Comparison of ENCODE assay signal across 10 mouse cellular contexts in genomic region chr3:86689305-86689704, GRCm38 (mm10).
DNase-seq lines count a peak whose midpoint lies in the region; ATAC-seq and TF ChIP-seq lines count a peak whose summit lies in the region.
"Had no signal": no experiment of that assay in that cellular context is flagged by ENCODE, and none has a peak within 500 bp of the region (broad histone marks: within the 10 kb centered on the region; RNA-seq: fewer than 3 reads in every experiment).

No protein-coding gene starts in this region.

- H3K27me3 ChIP-seq in CH12.LX (replicated peaks) = no peaks in the 10 kb centered on the region
- H3K27me3 ChIP-seq in embryonic facial prominence, embryonic 10.5 days (replicated peaks; ENCODE audit: low read depth, poor library complexity, severe bottlenecking) = peaks cover 8% of the 10 kb centered on the region; the same call in 1 of the 2 replicates
- H3K27me3 ChIP-seq in midbrain, embryonic 10.5 days (ENCODE audit: low read depth, poor library complexity, severe bottlenecking) = peaks cover 34% of the 10 kb centered on the region
- H3K27me3 ChIP-seq: megakaryocyte, embryonic 14.5 days; Patski had no signal

- dilution Hi-C loops in CH12.LX (cut with MboI; ENCODE audit: extremely low pct_ligation_motif_present, extremely low pct_unique_long_range_greater_than_20kb, low sequenced_read_pairs) = no loop called here

- no peak for TF ChIP-seq RAD21 in CH12.LX (IDR thresholded peaks at IDR 0.05; ENCODE audit: low read depth, low read length)

- H3K27ac ChIP-seq in CH12.LX (ENCODE audit: insufficient read depth, low read depth) = no peak overlapping the region
- H3K27ac ChIP-seq in embryonic facial prominence, embryonic 10.5 days (replicated peaks) = no peak overlapping the region
- H3K27ac ChIP-seq in midbrain, embryonic 10.5 days (replicated peaks) = peak overlapping the region; percentile 55

- DNase-seq in 3134 (ENCODE audit: extremely low read depth, insufficient read length, low spot score) (peak; percentile 6), CH12.LX (ENCODE audit: extremely low read depth) (no peak)
- peak; percentile 26 for DNase-seq in embryonic facial prominence, embryonic 10.5 days (ENCODE audit: low spot score)
- DNase-seq in midbrain, embryonic 10.5 days (ENCODE audit: low spot score) = peak; percentile 45
- no peak for DNase-seq in T-cell, adult 2 months (ENCODE audit: low spot score)
- no peak for DNase-seq in kidney, adult 11 months
- DNase-seq: kidney, adult 18-20 months had no signal

- in situ Hi-C loops in CH12.LX (cut with MboI; ENCODE audit: low pct_ligation_motif_present, low pct_unique_long_range_greater_than_20kb, low sequenced_read_pairs) = no loop called here

- 13% methylated on average over 7 of the region's 7 CpGs for WGBS in embryonic facial prominence, embryonic 10.5 days
- WGBS in midbrain, embryonic 10.5 days = 13% methylated on average over 7 of the region's 7 CpGs

- no peak for ATAC-seq in megakaryocyte-erythroid progenitor cell, adult 5-6 weeks (replicated peaks; ENCODE audit: low FRiP score, low TSS enrichment, poor library complexity, severe bottlenecking)
- ATAC-seq: Patski had no signal

- H3K9ac ChIP-seq in CH12.LX (ENCODE audit: insufficient read depth, low read depth) = no peak overlapping the region

- no peak for TF ChIP-seq CTCF in CH12.LX (conservative IDR thresholded peaks at IDR 0.05 in 1 of 2, IDR thresholded peaks at IDR 0.05 in 1 of 2; ENCODE audit: low read depth in 2 of 2, low read length in 2 of 2)

- H3K4me1 ChIP-seq in CH12.LX (ENCODE audit: control insufficient read depth in 1 of 2, insufficient read depth in 2 of 2) = peaks cover 7 to 17% of the 10 kb centered on the region in 2 experiments
- peaks cover 15% of the 10 kb centered on the region for H3K4me1 ChIP-seq in embryonic facial prominence, embryonic 10.5 days
- peaks cover 27% of the 10 kb centered on the region for H3K4me1 ChIP-seq in midbrain, embryonic 10.5 days

- no peak overlapping the region for H3K4me3 ChIP-seq in CH12.LX (replicated peaks in 1 of 3; ENCODE audit: low read depth in 2 of 3, low read length in 2 of 3, poor library complexity in 1 of 3)
- no peak overlapping the region for H3K4me3 ChIP-seq in embryonic facial prominence, embryonic 10.5 days
- peak overlapping the region; percentile 32 for H3K4me3 ChIP-seq in midbrain, embryonic 10.5 days
- H3K4me3 ChIP-seq: megakaryocyte, embryonic 14.5 days had no signal

- H3K79me2 ChIP-seq in CH12.LX (replicated peaks; ENCODE audit: control insufficient read depth, extremely low read depth, insufficient read depth, poor library complexity, severe bottlenecking) = no peaks in the 10 kb centered on the region

- no peak overlapping the region for H3K4me2 ChIP-seq in CH12.LX (ENCODE audit: insufficient read depth, low read depth, poor library complexity, severe bottlenecking)

- no peaks in the 10 kb centered on the region for H3K36me3 ChIP-seq in CH12.LX (replicated peaks in 1 of 2; ENCODE audit: control insufficient read depth in 1 of 2, insufficient read depth in 1 of 2, low read length in 1 of 2)
- H3K36me3 ChIP-seq in embryonic facial prominence, embryonic 10.5 days (replicated peaks) = 0 out of 2 replicates have a peak, but pooled peaks cover 3% of the 10 kb centered on the region
- H3K36me3 ChIP-seq in midbrain, embryonic 10.5 days = no peaks in the 10 kb centered on the region

- no peaks in the 10 kb centered on the region for H3K9me3 ChIP-seq in CH12.LX (replicated peaks; ENCODE audit: low read length)
- no peaks in the 10 kb centered on the region for H3K9me3 ChIP-seq in embryonic facial prominence, embryonic 10.5 days
- no peaks in the 10 kb centered on the region for H3K9me3 ChIP-seq in midbrain, embryonic 10.5 days (replicated peaks)
- H3K9me3 ChIP-seq: megakaryocyte, embryonic 14.5 days had no signal

- no peak for TF ChIP-seq EP300 in CH12.LX (IDR thresholded peaks at IDR 0.05; ENCODE audit: low read length)

- TF ChIP-seq POLR2A in CH12.LX (IDR thresholded peaks at IDR 0.05; ENCODE audit: low read depth, low read length) = no peak

TF ChIP-seq in CH12.LX, 34 proteins besides CTCF, POLR2A, EP300 and RAD21:
- TF ChIP-seq ETS1 (conservative IDR thresholded peaks at IDR 0.05; ENCODE audit: low read depth, low read length) (no peak), TBP (conservative IDR thresholded peaks at IDR 0.05; ENCODE audit: low read depth, low read length) (0 out of 2 replicates have a peak, but pooled peaks have one; percentile 21)
TF ChIP-seq in CH12.LX: peak in this region for 1.

Comparison
In these comparisons a context has a peak if more than half of its experiments do, and no peak if none do; other contexts are left out.
1. DNase-seq: peak in 3134 (single experiment), embryonic facial prominence, embryonic 10.5 days (single experiment) and midbrain, embryonic 10.5 days (single experiment); none in CH12.LX (single experiment), T-cell, adult 2 months (single experiment) and kidney, adult 11 months (single experiment).